Mouse (Mus musculus): ENCODE results near the gene Vmn1r100. TPM values are rescaled to one million over a fixed set of nuclear protein-coding genes. Genes with fewer than 3 reads are reported as not detected.
"Not testable (repeated sequence)": the region's sequence is repeated elsewhere in the genome, so short reads cannot be mapped to it uniquely, and the experiment has no call there.

Gene Vmn1r100
- not detected for total RNA-seq (2021)
- long read RNA-seq, experiment 1: 0 reads
- long read RNA-seq, experiment 2: 0 reads

DNA sequence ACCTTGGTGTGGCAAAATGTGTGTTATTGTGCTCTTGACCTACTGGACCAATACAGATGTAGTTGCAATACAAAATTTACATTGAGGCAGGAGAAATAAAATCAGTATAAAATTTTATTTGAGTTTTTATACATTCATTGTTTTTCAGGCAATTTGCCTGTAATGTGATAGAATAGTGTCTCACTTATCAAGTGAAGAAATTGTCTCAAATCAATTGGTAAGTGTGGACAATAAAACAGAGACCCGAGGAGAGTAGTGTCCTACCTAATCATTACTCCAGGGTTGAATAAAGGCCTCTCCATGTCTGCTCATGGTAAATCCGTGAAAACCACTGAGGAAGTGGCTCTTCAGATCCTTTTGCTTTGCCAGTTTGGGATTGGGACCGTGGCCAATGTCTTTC, at the start of gene Vmn1r100:
Gene Vmn1r100 (plus strand): TSS at position 301 of the 400 bp plus-strand sequence.
- not testable (repeated sequence) for DNase-seq (ENCODE audit: low spot score in 2 of 2)

DNA sequence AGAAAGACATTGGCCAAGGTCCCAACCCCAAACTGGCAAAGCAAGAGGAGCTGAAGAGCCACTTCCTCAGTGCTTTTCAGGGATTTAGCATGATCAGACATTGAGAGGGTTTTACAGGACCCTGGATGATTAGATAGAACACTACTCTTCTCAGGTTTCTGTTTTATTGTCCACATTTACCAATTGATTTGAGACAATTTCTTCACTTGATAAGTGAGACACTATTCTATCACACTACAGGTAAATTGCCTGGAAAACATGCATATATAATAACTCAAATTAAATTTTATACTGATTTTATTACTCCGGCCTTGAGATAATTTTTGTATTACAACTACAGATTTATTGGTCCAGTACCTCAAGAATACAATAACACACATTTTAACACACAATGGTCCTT, 42.4 kb upstream of the Vmn1r100 start, which contains the start of gene Gm5728:
Gene Gm5728 (minus strand): TSS at position 101 of the 400 bp plus-strand sequence.
- DNase-seq (ENCODE audit: low spot score in 2 of 2): not testable (repeated sequence)

DNA sequence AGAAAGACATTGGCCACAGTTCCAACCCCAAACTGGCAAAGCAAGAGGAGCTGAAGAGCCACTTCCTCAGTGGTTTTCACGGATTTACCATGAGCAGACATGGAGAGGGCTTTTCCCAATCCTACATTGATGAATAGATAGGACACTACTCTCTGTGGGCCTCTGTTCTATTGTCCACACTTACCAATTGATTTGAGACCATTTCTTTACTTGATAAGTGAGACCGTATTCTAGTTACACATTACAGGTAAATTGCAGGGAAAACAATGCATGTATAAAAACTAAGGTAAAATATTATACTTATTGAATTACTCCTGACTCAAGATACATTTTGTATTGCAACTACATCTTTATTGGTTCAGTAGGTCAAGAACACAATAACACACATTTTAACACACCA, 24.8 kb downstream of the Vmn1r100 start, which contains the start of gene Vmn1r101:
Gene Vmn1r101 (minus strand): TSS at position 101 of the 400 bp plus-strand sequence.
- DNase-seq (ENCODE audit: low spot score in 2 of 2): not testable (repeated sequence)

Other genes with a start within 250 kb of the Vmn1r100 start
- not detected for gene Vmn1r94, start 249.6 kb upstream of the Vmn1r100 start, total RNA-seq (2021)
- gene Vmn1r95, start 224.2 kb upstream of the Vmn1r100 start, total RNA-seq (2021): not detected
- not detected for gene Gm6164, start 212.3 kb upstream of the Vmn1r100 start, total RNA-seq (2021)
- gene Gm4498, start 184.1 kb upstream of the Vmn1r100 start, total RNA-seq (2021): not detected
- not detected for gene Gm5890, start 155.1 kb upstream of the Vmn1r100 start, total RNA-seq (2021)
- not detected for gene Gm4133, start 83.9 kb upstream of the Vmn1r100 start, total RNA-seq (2021)
- gene Gm5728, start 42.5 kb upstream of the Vmn1r100 start, total RNA-seq (2021): not detected
- not detected for gene Vmn1r101, start 24.7 kb downstream of the Vmn1r100 start, total RNA-seq (2021)
- gene Gm10670, start 57.0 kb downstream of the Vmn1r100 start, total RNA-seq (2021): not detected
- not detected for gene Vmn1r103, start 92.6 kb downstream of the Vmn1r100 start, total RNA-seq (2021)
- not detected for gene Vmn1r104, start 115.9 kb downstream of the Vmn1r100 start, total RNA-seq (2021)
- gene Gm5726, start 127.8 kb downstream of the Vmn1r100 start, total RNA-seq (2021): not detected
- not detected for gene Gm4141, start 158.3 kb downstream of the Vmn1r100 start, total RNA-seq (2021)
- not detected for gene Gm4513, start 181.1 kb downstream of the Vmn1r100 start, total RNA-seq (2021)

Data from adrenal gland, adult 18-20 months (tissue).